Mouse (Mus musculus) MEL (cell line): ENCODE data around the gene Kcnb1. TPM values are rescaled to one million over a fixed set of nuclear protein-coding genes. Genes with fewer than 3 reads are reported as not detected.

Experiments used
- DNase-seq: peaks from one replicate; pipeline ENCODE4 v3.0.0; 2011; ENCODE audit warnings: low read depth, low spot score
- H3K27ac ChIP-seq: 2 replicates; pipeline ENCODE4 v1.5.1; 2012; ENCODE audit warnings: low read depth, mild to moderate bottlenecking, control low read depth, low read length, moderate library complexity; ENCODE audit not compliant: control insufficient read depth
- H3K27me3 ChIP-seq, 2 experiments: fragments of 150-350 bp in 1 of 2; sonication (generic) in 1 of 2; 2 replicates each; pipeline ENCODE4 v1.6.1; 2012; ENCODE audit warnings: low read length in 2 of 2, mild to moderate bottlenecking in 2 of 2, improper control_type of control experiment in 1 of 2, moderate library complexity in 1 of 2; ENCODE audit not compliant: insufficient read depth in 2 of 2, control insufficient read depth in 1 of 2
- H3K36me3 ChIP-seq, 2 experiments: 2 replicates each; pipeline ENCODE4 v1.6.1; 2012 to 2014; ENCODE audit warnings: low read length in 2 of 2, improper control_type of control experiment in 1 of 2, inconsistent platforms in 1 of 2, mild to moderate bottlenecking in 1 of 2; ENCODE audit not compliant: insufficient read depth in 2 of 2, control insufficient read depth in 1 of 2
- H3K4me1 ChIP-seq, 2 experiments: fragments of 150-350 bp in 1 of 2; sonication (generic) in 1 of 2; 2 replicates each; pipeline ENCODE4 v1.6.1; 2012; ENCODE audit warnings: low read length in 2 of 2, improper control_type of control experiment in 1 of 2, mild to moderate bottlenecking in 1 of 2; ENCODE audit not compliant: insufficient read depth in 2 of 2, control insufficient read depth in 1 of 2
- H3K4me3 ChIP-seq, 2 experiments: fragments of 150-350 bp in 1 of 2; sonication (generic) in 1 of 2; 2 replicates each; pipeline ENCODE4 v1.5.1; 2012; ENCODE audit warnings: low read depth in 2 of 2, low read length in 2 of 2, mild to moderate bottlenecking in 2 of 2, moderate library complexity in 2 of 2, control low read depth in 1 of 2, improper control_type of control experiment in 1 of 2; ENCODE audit not compliant: control insufficient read depth in 1 of 2, insufficient read depth in 1 of 2
- H3K79me2 ChIP-seq: 2 replicates; pipeline ENCODE4 v1.6.1; 2012; ENCODE audit warnings: mild to moderate bottlenecking, low read length, moderate library complexity; ENCODE audit not compliant: control insufficient read depth, poor library complexity, insufficient read depth
- H3K9ac ChIP-seq: 2 replicates; pipeline ENCODE4 v1.6.1; 2012; ENCODE audit warnings: low read depth, mild to moderate bottlenecking, control low read depth, low read length, moderate library complexity; ENCODE audit not compliant: control insufficient read depth, poor library complexity, severe bottlenecking
- H3K9me3 ChIP-seq: fragments of 150-350 bp; sonication (generic); replicated peaks from 2 replicates; pipeline ENCODE4 v1.6.1; 2012; ENCODE audit warnings: mild to moderate bottlenecking, low read length, improper control_type of control experiment, moderate library complexity; ENCODE audit not compliant: insufficient read depth
- BHLHE40 ChIP-seq: IDR thresholded peaks from 2 replicates; pipeline ENCODE4 v1.6.1; 2012; ENCODE audit warnings: low read depth, mild to moderate bottlenecking, inconsistent platforms, low read length, improper control_type of control experiment, borderline replicate concordance
- CHD1 ChIP-seq: IDR thresholded peaks from 2 replicates; pipeline ENCODE4 v1.6.1; 2012; ENCODE audit warnings: low read depth, mild to moderate bottlenecking, inconsistent platforms, low read length, improper control_type of control experiment
- CHD2 ChIP-seq: IDR thresholded peaks from 2 replicates; pipeline ENCODE4 v1.6.1; 2011; ENCODE audit warnings: low read length, improper control_type of control experiment
- CTCF ChIP-seq, 3 experiments: IDR thresholded peaks in 2 of 3; conservative IDR thresholded peaks in 1 of 3; 2 replicates each; pipeline ENCODE4 v1.5.1; 2011 to 2012; ENCODE audit warnings: low read length in 3 of 3, low read depth in 2 of 3, mild to moderate bottlenecking in 2 of 3, improper control_type of control experiment in 1 of 3, inconsistent platforms in 1 of 3, mixed read lengths in 1 of 3, moderate library complexity in 1 of 3; ENCODE audit not compliant: control insufficient read depth in 1 of 3, insufficient read depth in 1 of 3, poor library complexity in 1 of 3, severe bottlenecking in 1 of 3
- E2F4 ChIP-seq: IDR thresholded peaks from 2 replicates; pipeline ENCODE4 v1.6.1; 2011; ENCODE audit warnings: low read depth, low read length, improper control_type of control experiment, borderline replicate concordance
- ELF1 ChIP-seq: IDR thresholded peaks from 2 replicates; pipeline ENCODE4 v1.6.1; 2014; ENCODE audit warnings: low read depth, mild to moderate bottlenecking, inconsistent platforms, low read length, improper control_type of control experiment, moderate library complexity
- GABPA ChIP-seq: IDR thresholded peaks from 2 replicates; pipeline ENCODE4 v1.6.1; 2012; ENCODE audit warnings: low read depth, mild to moderate bottlenecking, inconsistent platforms, low read length, improper control_type of control experiment, moderate library complexity
- GATA1 ChIP-seq: IDR thresholded peaks from 2 replicates; pipeline ENCODE4 v1.6.1; 2011; ENCODE audit warnings: low read depth, low read length, improper control_type of control experiment
- KAT2A ChIP-seq: conservative IDR thresholded peaks from 2 replicates; pipeline ENCODE4 v1.6.1; 2012; ENCODE audit warnings: low read depth, low read length, improper control_type of control experiment, inconsistent platforms
- MAZ ChIP-seq: IDR thresholded peaks from 2 replicates; pipeline ENCODE4 v1.6.1; 2012; ENCODE audit warnings: low read depth, mild to moderate bottlenecking, inconsistent platforms, low read length, improper control_type of control experiment
- MEF2A ChIP-seq: IDR thresholded peaks from 2 replicates; pipeline ENCODE4 v1.6.1; 2014; ENCODE audit warnings: low read depth, mild to moderate bottlenecking, inconsistent platforms, low read length, improper control_type of control experiment; ENCODE audit not compliant: poor library complexity, insufficient replicate concordance, severe bottlenecking; ENCODE audit errors: extremely low read depth
- NRF1 ChIP-seq: IDR thresholded peaks from 2 replicates; pipeline ENCODE4 v1.6.1; 2014; ENCODE audit warnings: low read depth, mild to moderate bottlenecking, inconsistent platforms, low read length, improper control_type of control experiment, moderate library complexity; ENCODE audit not compliant: poor library complexity, insufficient read depth, severe bottlenecking
- POLR2A ChIP-seq, 2 experiments: IDR thresholded peaks; 2 replicates each; pipeline ENCODE4 v1.6.1; 2011 to 2012; ENCODE audit warnings: low read length in 2 of 2, mild to moderate bottlenecking in 2 of 2, control low read depth in 1 of 2, improper control_type of control experiment in 1 of 2, low read depth in 1 of 2, moderate library complexity in 1 of 2; ENCODE audit not compliant: control insufficient read depth in 1 of 2, insufficient read depth in 1 of 2, poor library complexity in 1 of 2
- POLR2AphosphoS2 ChIP-seq: IDR thresholded peaks from 2 replicates; pipeline ENCODE4 v1.6.1; 2011; ENCODE audit warnings: low read length, improper control_type of control experiment
- POLR2AphosphoS5 ChIP-seq: IDR thresholded peaks from 2 replicates; pipeline ENCODE4 v1.6.1; 2012; ENCODE audit warnings: low read depth, borderline replicate concordance, mild to moderate bottlenecking, inconsistent platforms, low read length, moderate library complexity, mixed read lengths
- RAD21 ChIP-seq: IDR thresholded peaks from 2 replicates; pipeline ENCODE4 v1.6.1; 2011; ENCODE audit warnings: mild to moderate bottlenecking, low read depth, low read length, improper control_type of control experiment
- SIN3A ChIP-seq: IDR thresholded peaks from 2 replicates; pipeline ENCODE4 v1.6.1; 2012; ENCODE audit warnings: low read length, improper control_type of control experiment, inconsistent platforms
- TAL1 ChIP-seq: IDR thresholded peaks from 2 replicates; pipeline ENCODE4 v1.6.1; 2012; ENCODE audit warnings: mild to moderate bottlenecking, inconsistent platforms, low read length, moderate library complexity, mixed read lengths
- TBP ChIP-seq: IDR thresholded peaks from 2 replicates; pipeline ENCODE4 v1.8.0; 2011; ENCODE audit warnings: low read depth, low read length, improper control_type of control experiment
- UBTF ChIP-seq: IDR thresholded peaks from 2 replicates; pipeline ENCODE4 v1.6.1; 2012; ENCODE audit warnings: low read depth, mild to moderate bottlenecking, inconsistent platforms, low read length, improper control_type of control experiment, moderate library complexity, borderline replicate concordance; ENCODE audit not compliant: insufficient read depth
- USF1 ChIP-seq: IDR thresholded peaks from 2 replicates; pipeline ENCODE4 v1.6.1; 2014; ENCODE audit warnings: low read depth, mild to moderate bottlenecking, inconsistent platforms, low read length, improper control_type of control experiment, moderate library complexity
- polyA plus RNA-seq, 2 experiments: library from polyadenylated mRNA; stranded (reverse) in 1 of 2; unstranded in 1 of 2; fragments of >175 nt in 1 of 2; fragments of >200 nt in 1 of 2; gene quantifications; 2 replicates each; pipeline versions ENCODE4 v1.2.1 to v1.2.4; 2012; ENCODE audit warnings: low replicate concordance in 2 of 2, low read depth in 1 of 2; ENCODE audit not compliant: insufficient read length in 2 of 2, insufficient read depth in 1 of 2, missing spikeins in 1 of 2
- total RNA-seq: library from RNA; depleted of rRNA; stranded (reverse); fragments of 300-350 nt; gene quantifications from 2 replicates; pipeline ENCODE4 v1.2.3, GENCODE M21; 2012

Kcnb1 gene
- total and polyA plus RNA-seq, 3 experiments, result 0.39 to 3.6 TPM; not detected in 1

GRCm38 (mm10) chr2:167086092-167086491 lies 103.9 kb downstream of the Kcnb1 start:
- no peaks in the 10 kb centered on the region for H3K9me3 ChIP-seq
- no peaks in the 10 kb centered on the region for H3K79me2 ChIP-seq
- H3K4me3 ChIP-seq, result no peak overlapping the region
- DNase-seq, result no peak
- TF ChIP-seq MEF2A, result no peak
- TF ChIP-seq KAT2A, result no peak
- peaks cover 0 to 4% of the 10 kb centered on the region in 2 experiments; a peak in 1 of 4 replicates for H3K27me3 ChIP-seq
- no peaks in the 10 kb centered on the region for H3K36me3 ChIP-seq
- H3K4me1 ChIP-seq, result no peaks in the 10 kb centered on the region
- no peak overlapping the region for H3K27ac ChIP-seq
- no peak overlapping the region for H3K9ac ChIP-seq

GRCm38 (mm10) chr2:167081639-167082038 lies 108.3 kb downstream of the Kcnb1 start:
- peaks cover 0 to 4% of the 10 kb centered on the region in 2 experiments; a peak in 1 of 4 replicates for H3K27me3 ChIP-seq
- H3K79me2 ChIP-seq, result no peaks in the 10 kb centered on the region
- H3K4me1 ChIP-seq, result no peaks in the 10 kb centered on the region
- no peak for TF ChIP-seq CTCF (IDR thresholded peaks at IDR 0.05 in 2 of 3, conservative IDR thresholded peaks at IDR 0.05 in 1 of 3; ENCODE audit: control insufficient read depth in 1 of 3, insufficient read depth in 1 of 3, low read depth in 2 of 3, low read length in 3 of 3, poor library complexity in 1 of 3, severe bottlenecking in 1 of 3)
- TF ChIP-seq NRF1, result no peak
- TF ChIP-seq CHD2, result no peak
- H3K27ac ChIP-seq, result no peak overlapping the region
- no peaks in the 10 kb centered on the region for H3K36me3 ChIP-seq
- H3K9ac ChIP-seq, result no peak overlapping the region
- DNase-seq, result no peak
- no peaks in the 10 kb centered on the region for H3K9me3 ChIP-seq
- H3K4me3 ChIP-seq, result no peak overlapping the region

GRCm38 (mm10) chr2:167081135-167081534 lies 108.8 kb downstream of the Kcnb1 start:
- Histone ChIP-seq H3K27ac (no peak overlapping the region), H3K79me2 (no peaks in the 10 kb centered on the region), H3K9ac (no peak overlapping the region), H3K4me1 (no peaks in the 10 kb centered on the region), H3K27me3 (peaks cover 0 to 4% of the 10 kb centered on the region in 2 experiments; a peak in 1 of 4 replicates), H3K9me3 (no peaks in the 10 kb centered on the region), H3K36me3 (no peaks in the 10 kb centered on the region), H3K4me3 (no peak overlapping the region)
- DNase-seq, result no peak
- no peak for TF ChIP-seq GATA1
- TF ChIP-seq CHD1, result no peak
- no peak for TF ChIP-seq POLR2AphosphoS2
- no peak for TF ChIP-seq E2F4
- TF ChIP-seq GABPA, result no peak
- TF ChIP-seq MAZ, result no peak
- TF ChIP-seq MEF2A, result no peak
- TF ChIP-seq POLR2AphosphoS5, result no peak
- TF ChIP-seq ELF1, result no peak
- TF ChIP-seq USF1, result no peak
- TF ChIP-seq SIN3A, result no peak
- no peak for TF ChIP-seq RAD21
- TF ChIP-seq TAL1, result no peak
- no peak for TF ChIP-seq BHLHE40
- TF ChIP-seq TBP, result no peak
- TF ChIP-seq POLR2A (IDR thresholded peaks at IDR 0.05; ENCODE audit: control insufficient read depth in 1 of 2, insufficient read depth in 1 of 2, low read depth in 1 of 2, low read length in 2 of 2, poor library complexity in 1 of 2), result no peak
- TF ChIP-seq UBTF, result no peak
